Comparison of ENCODE assay signal across 8 mouse cellular contexts in the genomic region with DNA sequence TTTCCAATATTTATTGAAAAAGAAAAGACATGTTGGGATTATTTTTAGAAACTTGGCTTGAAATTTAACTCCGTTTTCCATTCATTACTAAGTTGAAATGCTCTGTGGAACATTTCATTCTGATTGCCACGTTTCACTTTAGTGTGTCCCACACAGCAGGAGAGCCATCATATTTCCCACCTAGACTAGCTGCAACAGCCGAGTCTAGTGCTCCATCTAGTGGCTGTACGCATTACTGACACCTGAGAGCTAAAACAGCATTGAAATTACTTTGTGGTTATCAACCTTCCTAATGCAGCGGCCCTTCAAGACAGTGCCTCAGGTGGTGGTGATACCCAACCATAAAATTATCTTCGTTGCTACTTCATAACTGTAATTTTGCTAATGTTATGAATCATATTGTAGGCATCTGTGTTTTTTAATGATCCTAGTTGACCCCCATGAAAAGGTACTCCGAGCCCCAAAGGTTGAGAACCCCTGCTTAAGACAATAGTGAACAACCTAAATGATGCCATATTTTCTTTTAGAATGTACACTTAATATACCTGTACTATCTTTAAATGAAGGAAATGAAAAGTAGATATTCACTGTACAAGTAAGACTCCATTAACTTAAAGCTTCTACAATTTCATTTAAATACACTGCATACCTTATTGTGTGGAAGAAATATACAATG.
A peak's percentile ranks its signal among the peaks of the same experiment; 100 is the strongest.
DNase-seq lines count a peak whose midpoint lies in the region; ATAC-seq lines count a peak whose summit lies in the region.

No protein-coding gene starts in this region.

- WGBS in heart, embryonic 11.5 days (ENCODE audit: insufficient replicate concordance): 18% methylated on average over 7 of the region's 7 CpGs

- no peak overlapping the region for H3K9ac ChIP-seq in heart, embryonic 11.5 days (ENCODE audit: low read depth, low read length)

- peaks cover 6% of the 10 kb centered on the region; the same call in 1 of the 2 replicates for H3K4me1 ChIP-seq in heart, embryonic 11.5 days (ENCODE audit: control insufficient read depth, insufficient read depth, low read length)

- no peak overlapping the region for H3K27ac ChIP-seq in heart, embryonic 11.5 days (ENCODE audit: low read depth, low read length)

- no peaks in the 10 kb centered on the region for H3K9me3 ChIP-seq in heart, embryonic 11.5 days (replicated peaks; ENCODE audit: control insufficient read depth, low read length)

- H3K27me3 ChIP-seq in heart, embryonic 11.5 days (ENCODE audit: control insufficient read depth, insufficient read depth, low read length): no peaks in the 10 kb centered on the region

- H3K4me2 ChIP-seq in heart, embryonic 11.5 days: no peak overlapping the region

- peak; percentile 66 for DNase-seq in heart, adult 11 months
- peak; percentile 34 for DNase-seq in cerebellum, adult 9-11 months
- DNase-seq in frontal cortex, postnatal 10 days (ENCODE audit: low spot score in 2 of 2): peak; percentile 53 to 65
- peak; percentile 53 for DNase-seq in induced T-regulatory cell, adult 2 months (ENCODE audit: low read depth)
- peak; percentile 78 to 80 for DNase-seq in left cerebral cortex, adult 18-20 months (ENCODE audit: low spot score in 2 of 2)
- DNase-seq in right cerebral cortex, postnatal 25 days: peak; percentile 72

- H3K4me3 ChIP-seq in heart, embryonic 11.5 days (ENCODE audit: low read depth, low read length): no peak overlapping the region

- no peaks in the 10 kb centered on the region for H3K36me3 ChIP-seq in heart, embryonic 11.5 days (ENCODE audit: control insufficient read depth, insufficient read depth, low read length)

- no peak; the same call in 1 of the 2 replicates for ATAC-seq in heart, embryonic 11.5 days (replicated peaks; ENCODE audit: insufficient number of reproducible peaks, low FRiP score, low TSS enrichment)
- ATAC-seq in megakaryocyte progenitor cell, adult 5-6 weeks (replicated peaks; ENCODE audit: poor library complexity): peak; percentile 99
